Mouse (Mus musculus) lung, embryonic 16.5 days (tissue): Measurements from ENCODE around the gene Nde1. TPM values are rescaled to one million over a fixed set of nuclear protein-coding genes. Genes with fewer than 3 reads are reported as not detected.

Experiments used
- ATAC-seq: fragments of 200-750 bp; cut with Nextera tagmentation; 2 replicates; pipeline ENCODE4 v1.8.0; 2017; ENCODE audit warnings: low read depth, mild to moderate bottlenecking, moderate library complexity
- H3K27ac ChIP-seq: fragments of 300-500 bp; sonication (generic); 2 replicates; pipeline ENCODE4 v1.5.1; 2014; ENCODE audit warnings: mild to moderate bottlenecking, control low read depth, low read length
- H3K27me3 ChIP-seq: fragments of 300-500 bp; sonication (generic); 2 replicates; pipeline ENCODE4 v1.6.1; 2014; ENCODE audit warnings: low read depth, low read length, mixed read lengths; ENCODE audit not compliant: control insufficient read depth, insufficient read depth
- H3K36me3 ChIP-seq: fragments of 300-500 bp; sonication (generic); 2 replicates; pipeline ENCODE4 v1.6.1; 2014; ENCODE audit warnings: low read length; ENCODE audit not compliant: control insufficient read depth, insufficient read depth
- H3K4me1 ChIP-seq: fragments of 300-500 bp; sonication (generic); replicated peaks from 2 replicates; pipeline ENCODE4 v1.6.1; 2014; ENCODE audit warnings: low read length, mixed read lengths; ENCODE audit not compliant: control insufficient read depth, insufficient read depth
- H3K4me2 ChIP-seq: fragments of 300-500 bp; sonication (generic); 2 replicates; pipeline ENCODE4 v1.6.1; 2014; ENCODE audit warnings: low read depth, low read length, control low read depth
- H3K4me3 ChIP-seq: fragments of 300-500 bp; sonication (generic); 2 replicates; pipeline ENCODE4 v1.5.1; 2014; ENCODE audit warnings: mild to moderate bottlenecking, low read length, control low read depth
- H3K9ac ChIP-seq: fragments of 300-500 bp; sonication (generic); 2 replicates; pipeline ENCODE4 v1.6.1; 2014; ENCODE audit warnings: low read length, control low read depth
- H3K9me3 ChIP-seq: fragments of 300-500 bp; sonication (generic); 2 replicates; pipeline ENCODE4 v1.6.1; 2016; ENCODE audit warnings: low read length; ENCODE audit not compliant: control insufficient read depth
- WGBS: fragments of 180-500 bp; shearing (Covaris S2); extraction: QIAGEN DNeasy Blood & Tissue Kit; methylation state at CpG from one replicate; pipeline ENCODE4 v1.1.7; 2014; 5-methylcytosine and 5-hydroxymethylcytosine counted together
- polyA plus RNA-seq: library from polyadenylated mRNA; unstranded; fragments of >200 nt; fragmentation: Nextera tagmentation; extraction: Ambion mirVana; gene quantifications from 2 replicates; pipeline ENCODE4 v1.2.1, GENCODE M21; 2015

The Nde1 gene
- polyA plus RNA-seq, 1 experiment from 2014 or later: 133 TPM

GRCm38 (mm10) chr16:14158536-14158935 is 4.5 kb upstream of the Nde1 start:
- peak overlapping the region; percentile 90 for H3K4me2 ChIP-seq
- H3K9me3 ChIP-seq: no peaks in the 10 kb centered on the region
- H3K4me3 ChIP-seq: peak overlapping the region; percentile 89
- no peaks in the 10 kb centered on the region for H3K27me3 ChIP-seq
- H3K27ac ChIP-seq: peak overlapping the region; percentile 76
- ATAC-seq: no peak
- WGBS: 5% methylated on average over 7 of the region's 7 CpGs
- H3K36me3 ChIP-seq: peaks cover 2% of the 10 kb centered on the region; the same call in 1 of the 2 replicates
- H3K4me1 ChIP-seq: peaks cover 12% of the 10 kb centered on the region
- H3K9ac ChIP-seq: peak overlapping the region; percentile 83

- peaks cover 13% of the 10 kb centered on the region for H3K4me1 ChIP-seq
- peak; percentile 95 for ATAC-seq
- peak overlapping the region; percentile 89 for H3K4me3 ChIP-seq
- no peaks in the 10 kb centered on the region for H3K36me3 ChIP-seq
- H3K9ac ChIP-seq: peak overlapping the region; percentile 83
- WGBS: under 1% methylated on average over 54 of the region's 58 CpGs
- H3K27ac ChIP-seq: peak overlapping the region; percentile 92
- no peaks in the 10 kb centered on the region for H3K9me3 ChIP-seq
- H3K27me3 ChIP-seq: no peaks in the 10 kb centered on the region
- H3K4me2 ChIP-seq: peak overlapping the region; percentile 90
These were observed 3.9 kb upstream of the Nde1 start for GRCm38 (mm10) chr16:14158936-14159745.

- H3K27me3 ChIP-seq: no peaks in the 10 kb centered on the region
- H3K4me3 ChIP-seq: peak overlapping the region; percentile 54
- ATAC-seq: peak; percentile 11
- peak overlapping the region; percentile 56 for H3K4me2 ChIP-seq
- WGBS: 0% methylated on average over 10 of the region's 10 CpGs
- peak overlapping the region; percentile 67 for H3K9ac ChIP-seq
- H3K36me3 ChIP-seq: no peaks in the 10 kb centered on the region
- peak overlapping the region; percentile 92 for H3K27ac ChIP-seq
- peaks cover 19% of the 10 kb centered on the region for H3K4me1 ChIP-seq
- no peaks in the 10 kb centered on the region for H3K9me3 ChIP-seq
These were observed 3.3 kb upstream of the Nde1 start for GRCm38 (mm10) chr16:14159746-14160131.

GRCm38 (mm10) chr16:14160941-14161340 is 2.1 kb upstream of the Nde1 start:
- Histone ChIP-seq H3K27ac (no peak overlapping the region), H3K4me2 (no peak overlapping the region), H3K4me1 (peaks cover 29% of the 10 kb centered on the region), H3K9me3 (no peaks in the 10 kb centered on the region), H3K27me3 (no peaks in the 10 kb centered on the region), H3K4me3 (no peak overlapping the region), H3K36me3 (no peaks in the 10 kb centered on the region), H3K9ac (no peak overlapping the region)
- WGBS: 72% methylated on average over 1 of the region's 1 CpGs
- ATAC-seq: no peak

GRCm38 (mm10) chr16:14163731-14164130 is 656 bp downstream of the Nde1 start:
- Histone ChIP-seq H3K4me3 (peak overlapping the region; percentile 60), H3K9me3 (no peaks in the 10 kb centered on the region), H3K4me1 (peaks cover 17% of the 10 kb centered on the region), H3K4me2 (peak overlapping the region; percentile 66), H3K36me3 (peaks cover 2% of the 10 kb centered on the region; the same call in 1 of the 2 replicates), H3K9ac (peak overlapping the region; percentile 76), H3K27ac (peak overlapping the region; percentile 98), H3K27me3 (no peaks in the 10 kb centered on the region)
- no peak for ATAC-seq
- under 1% methylated on average over 10 of the region's 10 CpGs for WGBS

- Histone ChIP-seq H3K4me3 (no peak overlapping the region), H3K27me3 (no peaks in the 10 kb centered on the region), H3K36me3 (peaks cover 25% of the 10 kb centered on the region), H3K9ac (no peak overlapping the region), H3K27ac (no peak overlapping the region), H3K4me1 (peaks cover 17% of the 10 kb centered on the region), H3K4me2 (no peak overlapping the region), H3K9me3 (no peaks in the 10 kb centered on the region)
- 89% methylated on average over 4 of the region's 4 CpGs for WGBS
- ATAC-seq: no peak
These were observed 3.4 kb downstream of the Nde1 start for GRCm38 (mm10) chr16:14166490-14166889.

- Histone ChIP-seq H3K27ac (no peak overlapping the region), H3K4me2 (no peak overlapping the region)
- ATAC-seq: no peak
These were observed 6.6 kb downstream of the Nde1 start for GRCm38 (mm10) chr16:14169706-14170105.

GRCm38 (mm10) chr16:14178041-14178440 is 15.0 kb downstream of the Nde1 start:
- no peak for ATAC-seq
- Histone ChIP-seq H3K9me3 (no peaks in the 10 kb centered on the region), H3K4me1 (no peaks in the 10 kb centered on the region), H3K27me3 (no peaks in the 10 kb centered on the region), H3K27ac (no peak overlapping the region), H3K9ac (no peak overlapping the region), H3K36me3 (peaks cover 67% of the 10 kb centered on the region), H3K4me3 (no peak overlapping the region), H3K4me2 (no peak overlapping the region)
- 49% methylated on average over 3 of the region's 3 CpGs for WGBS

More at GRCm38 (mm10) chr16:14169706-14170105, 6.6 kb downstream of the Nde1 start:
- peaks cover 50% of the 10 kb centered on the region for H3K36me3 ChIP-seq
- no peaks in the 10 kb centered on the region for H3K9me3 ChIP-seq
- H3K4me3 ChIP-seq: no peak overlapping the region
- peaks cover 10% of the 10 kb centered on the region for H3K4me1 ChIP-seq
- H3K27me3 ChIP-seq: no peaks in the 10 kb centered on the region
- 97% methylated on average over 1 of the region's 1 CpGs for WGBS
- no peak overlapping the region for H3K9ac ChIP-seq

- H3K36me3 ChIP-seq: peaks cover 64% of the 10 kb centered on the region
- no peaks in the 10 kb centered on the region for H3K4me1 ChIP-seq
- no peaks in the 10 kb centered on the region for H3K9me3 ChIP-seq
- H3K27me3 ChIP-seq: no peaks in the 10 kb centered on the region
- no peak overlapping the region for H3K9ac ChIP-seq
- H3K4me3 ChIP-seq: no peak overlapping the region
- 82% methylated on average over 6 of the region's 6 CpGs for WGBS
- no peak overlapping the region for H3K4me2 ChIP-seq
- no peak overlapping the region for H3K27ac ChIP-seq
- ATAC-seq: no peak
These were observed 17.2 kb downstream of the Nde1 start for GRCm38 (mm10) chr16:14180163-14180733.
